Mouse (Mus musculus) heart, embryonic 13.5 days (tissue): ENCODE data around the gene C8g. TPM values are rescaled to one million over a fixed set of nuclear protein-coding genes. Genes with fewer than 3 reads are reported as not detected.

ENCODE experiments used
- ATAC-seq: fragments of 200-750 bp; cut with Nextera tagmentation; 2 replicates; pipeline ENCODE4 v1.8.0; 2017; ENCODE audit warnings: moderate TSS enrichment; ENCODE audit not compliant: insufficient number of reproducible peaks, low FRiP score, low TSS enrichment; ENCODE audit errors: extremely low read depth
- H3K27ac ChIP-seq: fragments of 300-500 bp; sonication (generic); replicated peaks from 2 replicates; pipeline ENCODE4 v1.5.1; 2015; ENCODE audit warnings: moderate library complexity, mild to moderate bottlenecking, inconsistent platforms
- H3K27me3 ChIP-seq: fragments of 300-500 bp; sonication (generic); replicated peaks from 2 replicates; pipeline ENCODE4 v1.6.1; 2015; ENCODE audit warnings: mild to moderate bottlenecking, inconsistent platforms
- H3K36me3 ChIP-seq: fragments of 300-500 bp; sonication (generic); 2 replicates; pipeline ENCODE4 v1.6.1; 2015; ENCODE audit warnings: mild to moderate bottlenecking, inconsistent platforms
- H3K4me1 ChIP-seq: fragments of 300-500 bp; sonication (generic); 2 replicates; pipeline ENCODE4 v1.6.1; 2015; ENCODE audit warnings: inconsistent platforms
- H3K4me2 ChIP-seq: fragments of 300-500 bp; sonication (generic); 2 replicates; pipeline ENCODE4 v1.6.1; 2015; ENCODE audit warnings: inconsistent platforms, mild to moderate bottlenecking, moderate library complexity
- H3K4me3 ChIP-seq: fragments of 300-500 bp; sonication (generic); 2 replicates; pipeline ENCODE4 v1.5.1; 2015; ENCODE audit warnings: moderate library complexity, mild to moderate bottlenecking, inconsistent platforms
- H3K9ac ChIP-seq: fragments of 300-500 bp; sonication (generic); 2 replicates; pipeline ENCODE4 v1.6.1; 2015; ENCODE audit warnings: inconsistent platforms, mild to moderate bottlenecking, moderate library complexity
- H3K9me3 ChIP-seq: fragments of 300-500 bp; sonication (generic); 2 replicates; pipeline ENCODE4 v1.6.1; 2016; ENCODE audit warnings: inconsistent platforms
- WGBS: fragments of 180-500 bp; shearing (Covaris S2); methylation state at CpG from one replicate; pipeline ENCODE4 v1.1.7; 2015; ENCODE audit warnings: mixed read lengths; 5-methylcytosine and 5-hydroxymethylcytosine counted together
- polyA plus RNA-seq: library from polyadenylated mRNA; unstranded; fragments of >200 nt; fragmentation: Nextera tagmentation; extraction: Ambion mirVana; gene quantifications from 2 replicates; pipeline ENCODE4 v1.2.1, GENCODE M21; 2015

C8g gene
- polyA plus RNA-seq, 1 experiment from 2014 or later = 3.1 TPM

- H3K4me2 ChIP-seq = no peak overlapping the region
- 58% methylated on average over 15 of the region's 15 CpGs for WGBS
- no peak overlapping the region for H3K9ac ChIP-seq
- H3K9me3 ChIP-seq = no peaks in the 10 kb centered on the region
- no peak overlapping the region for H3K4me3 ChIP-seq
- H3K36me3 ChIP-seq = peaks cover 17% of the 10 kb centered on the region
- H3K27ac ChIP-seq = no peak overlapping the region
- peaks cover 30% of the 10 kb centered on the region for H3K4me1 ChIP-seq
- no peaks in the 10 kb centered on the region for H3K27me3 ChIP-seq
- no peak for ATAC-seq
Measured at GRCm38 (mm10) chr2:25498622-25499478, 2.7 kb downstream of the C8g start.

GRCm38 (mm10) chr2:25497846-25498575, 3.5 kb downstream of the C8g start:
- Histone ChIP-seq H3K4me3 (no peak overlapping the region), H3K36me3 (peaks cover 8% of the 10 kb centered on the region), H3K9me3 (no peaks in the 10 kb centered on the region), H3K4me2 (no peak overlapping the region), H3K4me1 (peaks cover 30% of the 10 kb centered on the region), H3K27me3 (no peaks in the 10 kb centered on the region), H3K27ac (0 out of 2 replicates have a peak overlapping the region, but pooled peaks have one; percentile 1), H3K9ac (peak overlapping the region; percentile 42; the same call in 1 of the 2 replicates)
- WGBS = 54% methylated on average over 6 of the region's 6 CpGs
- no peak for ATAC-seq

- no peak overlapping the region for H3K27ac ChIP-seq
- H3K36me3 ChIP-seq = no peaks in the 10 kb centered on the region
- WGBS = 38% methylated on average over 4 of the region's 4 CpGs
Measured at GRCm38 (mm10) chr2:25496462-25496861, 5.1 kb downstream of the C8g start.

GRCm38 (mm10) chr2:25493476-25493961, 8.0 kb downstream of the C8g start, which contains the start of gene Lcn12:
Gene Lcn12 (minus strand): TSS chr2:25493911.
- Histone ChIP-seq H3K9ac (no peak within 1 kb of the TSS), H3K4me1 (peaks cover 8% of the 10 kb centered on the region; the same call in 1 of the 2 replicates), H3K27me3 (no peaks in the 10 kb centered on the region), H3K4me3 (no peak within 1 kb of the TSS), H3K27ac (no peak within 1 kb of the TSS), H3K4me2 (no peak within 1 kb of the TSS), H3K9me3 (no peaks in the 10 kb centered on the region), H3K36me3 (no peaks in the 10 kb centered on the region)
- ATAC-seq = no peak
- WGBS = 68% methylated on average over 5 of the region's 5 CpGs

More at GRCm38 (mm10) chr2:25496462-25496861, 5.1 kb downstream of the C8g start:
- no peaks in the 10 kb centered on the region for H3K27me3 ChIP-seq
- H3K4me2 ChIP-seq = no peak overlapping the region
- H3K9ac ChIP-seq = no peak overlapping the region
- H3K4me1 ChIP-seq = peaks cover 17% of the 10 kb centered on the region
- ATAC-seq = no peak
- no peaks in the 10 kb centered on the region for H3K9me3 ChIP-seq
- no peak overlapping the region for H3K4me3 ChIP-seq

- no peak for ATAC-seq
- 70% methylated on average over 5 of the region's 5 CpGs for whole genome bisulfite sequencing
- H3K9me3 ChIP-seq = no peaks in the 10 kb centered on the region
- no peak overlapping the region for H3K9ac ChIP-seq
- no peak overlapping the region for H3K4me2 ChIP-seq
- H3K4me1 ChIP-seq = peaks cover 5% of the 10 kb centered on the region; the same call in 1 of the 2 replicates
- H3K27ac ChIP-seq = no peak overlapping the region
- H3K4me3 ChIP-seq = no peak overlapping the region
- 0 out of 2 replicates have a peak, but pooled peaks cover 3% of the 10 kb centered on the region for H3K27me3 ChIP-seq
- no peaks in the 10 kb centered on the region for H3K36me3 ChIP-seq
Measured at GRCm38 (mm10) chr2:25492988-25493387, 8.5 kb downstream of the C8g start.

- 60% methylated on average over 7 of the region's 7 CpGs for WGBS
- Histone ChIP-seq H3K27ac (no peak overlapping the region), H3K4me2 (no peak overlapping the region), H3K9ac (no peak overlapping the region), H3K27me3 (peaks cover 17% of the 10 kb centered on the region), H3K36me3 (no peaks in the 10 kb centered on the region), H3K4me1 (no peaks in the 10 kb centered on the region), H3K9me3 (no peaks in the 10 kb centered on the region), H3K4me3 (no peak overlapping the region)
- no peak for ATAC-seq
Measured at GRCm38 (mm10) chr2:25488671-25489068, 12.8 kb downstream of the C8g start.

- Histone ChIP-seq H3K36me3 (no peaks in the 10 kb centered on the region), H3K4me2 (no peak overlapping the region), H3K4me3 (no peak overlapping the region), H3K4me1 (no peaks in the 10 kb centered on the region), H3K27ac (no peak overlapping the region), H3K27me3 (peaks cover 17% of the 10 kb centered on the region), H3K9me3 (no peaks in the 10 kb centered on the region), H3K9ac (no peak overlapping the region)
- 63% methylated on average over 6 of the region's 6 CpGs for WGBS
- ATAC-seq = no peak
Measured at GRCm38 (mm10) chr2:25487965-25488670, 13.4 kb downstream of the C8g start.

- Histone ChIP-seq H3K36me3 (no peaks in the 10 kb centered on the region), H3K4me3 (no peak overlapping the region), H3K9ac (no peak overlapping the region), H3K9me3 (no peaks in the 10 kb centered on the region), H3K4me1 (no peaks in the 10 kb centered on the region), H3K27me3 (peaks cover 29% of the 10 kb centered on the region), H3K4me2 (no peak overlapping the region), H3K27ac (no peak overlapping the region)
- 54% methylated on average over 11 of the region's 11 CpGs for WGBS
- ATAC-seq = no peak
Measured at GRCm38 (mm10) chr2:25484901-25485647, 16.4 kb downstream of the C8g start.

GRCm38 (mm10) chr2:25482969-25483368, 18.6 kb downstream of the C8g start:
- no peak overlapping the region for H3K27ac ChIP-seq
- WGBS = 27% methylated on average over 7 of the region's 7 CpGs
- ATAC-seq = no peak
- H3K4me1 ChIP-seq = no peaks in the 10 kb centered on the region
- peaks cover 36% of the 10 kb centered on the region for H3K27me3 ChIP-seq
- no peak overlapping the region for H3K4me3 ChIP-seq
- no peaks in the 10 kb centered on the region for H3K9me3 ChIP-seq
- no peaks in the 10 kb centered on the region for H3K36me3 ChIP-seq
- no peak overlapping the region for H3K9ac ChIP-seq
- no peak overlapping the region for H3K4me2 ChIP-seq

GRCm38 (mm10) chr2:25480541-25480940, 21.0 kb downstream of the C8g start:
- ATAC-seq = no peak
- H3K4me1 ChIP-seq = no peaks in the 10 kb centered on the region
- H3K9ac ChIP-seq = no peak overlapping the region
- no peaks in the 10 kb centered on the region for H3K36me3 ChIP-seq
- H3K27me3 ChIP-seq = peaks cover 28% of the 10 kb centered on the region
- 70% methylated on average over 1 of the region's 1 CpGs for WGBS
- no peak overlapping the region for H3K27ac ChIP-seq
- no peaks in the 10 kb centered on the region for H3K9me3 ChIP-seq
- H3K4me3 ChIP-seq = no peak overlapping the region
- no peak overlapping the region for H3K4me2 ChIP-seq
